In the genomic region with DNA sequence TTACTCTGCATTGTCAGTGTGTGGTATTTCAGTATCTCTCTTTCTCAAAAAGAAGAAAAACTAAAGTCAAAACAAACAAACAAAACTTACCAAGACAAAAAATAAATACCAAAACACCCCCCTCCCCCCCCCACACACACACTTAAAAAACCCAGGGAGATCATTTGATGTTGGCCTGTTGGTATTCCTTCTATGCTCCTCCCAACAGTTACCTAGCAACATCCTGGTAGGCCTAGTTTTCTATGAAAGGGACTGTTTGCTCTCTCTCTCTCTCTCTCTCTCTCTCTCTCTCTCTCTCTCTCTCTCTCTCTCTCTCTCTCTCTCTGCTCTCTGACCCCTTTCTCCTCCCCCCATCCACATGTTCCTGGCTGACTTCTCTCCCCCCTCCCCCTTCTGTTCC, we compare ENCODE assay signal across 27 mouse cellular contexts.
DNase-seq lines count a peak whose midpoint lies in the region; ATAC-seq and TF ChIP-seq lines count a peak whose summit lies in the region.
"Had no signal": no experiment of that assay in that cellular context is flagged by ENCODE, and none has a peak within 500 bp of the region (broad histone marks: within the 10 kb centered on the region; RNA-seq: fewer than 3 reads in every experiment).

No protein-coding gene starts in this region.

- peak; percentile 9 for DNase-seq in forebrain, embryonic 14.5 days (ENCODE audit: low spot score)
- DNase-seq in liver, postnatal 0 days: no peak
- DNase-seq in liver: no peak
- no peak for DNase-seq in midbrain, postnatal 0 days (ENCODE audit: low spot score)
- DNase-seq in frontal cortex, postnatal 36 days (ENCODE audit: low spot score in 2 of 2): no peak
- DNase-seq: adrenal gland, postnatal 10 days; adrenal gland, postnatal 36 days; B cell, adult 2 months; cerebellum, adult 11 months; cerebellum, adult 2 months; cerebellum, adult 9-11 months; cerebellum, postnatal 25 days; gastrocnemius, postnatal 10 days; gastrocnemius, postnatal 36 days; heart, adult 2 months; heart, postnatal 14 days; heart, postnatal 4 days had no signal

- no peaks in the 10 kb centered on the region for H3K27me3 ChIP-seq in forebrain, embryonic 14.5 days (replicated peaks; ENCODE audit: control insufficient read depth, insufficient read depth, low read length)
- no peaks in the 10 kb centered on the region for H3K27me3 ChIP-seq in forebrain, embryonic 15.5 days
- no peaks in the 10 kb centered on the region for H3K27me3 ChIP-seq in liver, postnatal 0 days (ENCODE audit: insufficient read depth, low read length)
- no peaks in the 10 kb centered on the region for H3K27me3 ChIP-seq in midbrain, postnatal 0 days (ENCODE audit: insufficient read depth, low read length)
- no peaks in the 10 kb centered on the region for H3K27me3 ChIP-seq in midbrain, embryonic 16.5 days (ENCODE audit: control insufficient read depth, insufficient read depth, low read depth, low read length)
- H3K27me3 ChIP-seq: CH12.LX; forebrain, embryonic 13.5 days; heart, embryonic 13.5 days; hindbrain, embryonic 15.5 days; Patski had no signal

- H3K4me3 ChIP-seq in forebrain, embryonic 14.5 days (ENCODE audit: low read depth, low read length): no peak overlapping the region
- H3K4me3 ChIP-seq in forebrain, embryonic 15.5 days: no peak overlapping the region
- H3K4me3 ChIP-seq in liver, postnatal 0 days (ENCODE audit: low read depth, low read length): no peak overlapping the region
- H3K4me3 ChIP-seq in midbrain, postnatal 0 days (ENCODE audit: low read depth, low read length): no peak overlapping the region
- no peak overlapping the region for H3K4me3 ChIP-seq in midbrain, embryonic 16.5 days (ENCODE audit: low read depth, low read length)
- H3K4me3 ChIP-seq: forebrain, embryonic 10.5 days; forebrain, embryonic 13.5 days; heart, adult 2 months; heart, embryonic 10.5 days; heart, embryonic 13.5 days; hindbrain, embryonic 15.5 days had no signal

- H3K36me3 ChIP-seq in forebrain, embryonic 14.5 days (ENCODE audit: control insufficient read depth, insufficient read depth, low read length): no peaks in the 10 kb centered on the region
- H3K36me3 ChIP-seq in forebrain, embryonic 15.5 days: no peaks in the 10 kb centered on the region
- no peaks in the 10 kb centered on the region for H3K36me3 ChIP-seq in liver, postnatal 0 days (replicated peaks; ENCODE audit: insufficient read depth, low read length)
- no peaks in the 10 kb centered on the region for H3K36me3 ChIP-seq in midbrain, postnatal 0 days (ENCODE audit: insufficient read depth, low read length)
- H3K36me3 ChIP-seq in midbrain, embryonic 16.5 days (ENCODE audit: control insufficient read depth, insufficient read depth, low read length): no peaks in the 10 kb centered on the region
- H3K36me3 ChIP-seq: forebrain, embryonic 10.5 days; G1E; heart, embryonic 10.5 days; heart, embryonic 13.5 days; hindbrain, embryonic 15.5 days had no signal

- no peak overlapping the region for H3K27ac ChIP-seq in forebrain, embryonic 14.5 days (ENCODE audit: low read depth, low read length)
- H3K27ac ChIP-seq in forebrain, embryonic 15.5 days (replicated peaks): no peak overlapping the region
- H3K27ac ChIP-seq in liver, postnatal 0 days (ENCODE audit: low read depth): peak overlapping the region; percentile 86
- no peak overlapping the region for H3K27ac ChIP-seq in midbrain, postnatal 0 days (ENCODE audit: low read depth, low read length)
- H3K27ac ChIP-seq in midbrain, embryonic 16.5 days (ENCODE audit: low read length): no peak overlapping the region
- H3K27ac ChIP-seq: forebrain, embryonic 10.5 days; forebrain, embryonic 13.5 days; heart, adult 2 months; heart, embryonic 10.5 days; heart, embryonic 13.5 days; hindbrain, embryonic 15.5 days had no signal

- ATAC-seq in forebrain, embryonic 14.5 days: no peak
- no peak for ATAC-seq in forebrain, embryonic 15.5 days (replicated peaks)
- peak; percentile 84 for ATAC-seq in liver, postnatal 0 days
- peak; percentile 47; the same call in 1 of the 2 replicates for ATAC-seq in midbrain, postnatal 0 days (ENCODE audit: low FRiP score)
- ATAC-seq in midbrain, embryonic 16.5 days: no peak
- ATAC-seq: forebrain, embryonic 13.5 days; Patski had no signal

- H3K4me2 ChIP-seq in forebrain, embryonic 14.5 days (ENCODE audit: low read length): no peak overlapping the region
- H3K4me2 ChIP-seq in forebrain, embryonic 15.5 days (replicated peaks): no peak overlapping the region
- no peak overlapping the region for H3K4me2 ChIP-seq in liver, postnatal 0 days (ENCODE audit: low read depth, low read length)
- no peak overlapping the region for H3K4me2 ChIP-seq in midbrain, postnatal 0 days (ENCODE audit: low read depth, low read length, poor library complexity, severe bottlenecking)
- no peak overlapping the region for H3K4me2 ChIP-seq in midbrain, embryonic 16.5 days (ENCODE audit: low read length)
- H3K4me2 ChIP-seq: forebrain, embryonic 13.5 days; heart, embryonic 13.5 days; hindbrain, embryonic 15.5 days had no signal

- TF ChIP-seq CTCF in liver, postnatal 0 days (IDR thresholded peaks at IDR 0.05; ENCODE audit: low read depth): no peak
- TF ChIP-seq CTCF in midbrain, postnatal 0 days (IDR thresholded peaks at IDR 0.05): no peak

- no peak for TF ChIP-seq EP300 in liver, postnatal 0 days (IDR thresholded peaks at IDR 0.05; ENCODE audit: low read depth)

- H3K4me1 ChIP-seq in forebrain, embryonic 14.5 days (ENCODE audit: control insufficient read depth, insufficient read depth, low read length): no peaks in the 10 kb centered on the region
- H3K4me1 ChIP-seq in forebrain, embryonic 15.5 days: no peaks in the 10 kb centered on the region
- H3K4me1 ChIP-seq in liver, postnatal 0 days (ENCODE audit: insufficient read depth): no peaks in the 10 kb centered on the region
- H3K4me1 ChIP-seq in midbrain, postnatal 0 days (ENCODE audit: insufficient read depth, low read length): no peaks in the 10 kb centered on the region
- no peaks in the 10 kb centered on the region for H3K4me1 ChIP-seq in midbrain, embryonic 16.5 days (ENCODE audit: control insufficient read depth, insufficient read depth, low read length)
- H3K4me1 ChIP-seq: forebrain, embryonic 13.5 days; heart, embryonic 10.5 days; heart, embryonic 13.5 days; hindbrain, embryonic 15.5 days had no signal

- H3K9ac ChIP-seq in forebrain, embryonic 14.5 days (ENCODE audit: low read length): no peak overlapping the region
- H3K9ac ChIP-seq in forebrain, embryonic 15.5 days (replicated peaks): no peak overlapping the region
- no peak overlapping the region for H3K9ac ChIP-seq in liver, postnatal 0 days (replicated peaks)
- H3K9ac ChIP-seq in midbrain, postnatal 0 days (replicated peaks; ENCODE audit: low read length, poor library complexity, severe bottlenecking): no peak overlapping the region
- no peak overlapping the region for H3K9ac ChIP-seq in midbrain, embryonic 16.5 days (ENCODE audit: low read depth, low read length)
- H3K9ac ChIP-seq: forebrain, embryonic 13.5 days; heart, embryonic 13.5 days; hindbrain, embryonic 15.5 days had no signal

- H3K9me3 ChIP-seq in forebrain, embryonic 14.5 days (replicated peaks; ENCODE audit: control insufficient read depth, low read length): no peaks in the 10 kb centered on the region
- H3K9me3 ChIP-seq in forebrain, embryonic 15.5 days: no peaks in the 10 kb centered on the region
- no peaks in the 10 kb centered on the region for H3K9me3 ChIP-seq in liver, postnatal 0 days (ENCODE audit: low read length)
- no peaks in the 10 kb centered on the region for H3K9me3 ChIP-seq in midbrain, postnatal 0 days (ENCODE audit: low read length)
- H3K9me3 ChIP-seq in midbrain, embryonic 16.5 days (replicated peaks; ENCODE audit: control insufficient read depth, low read length, poor library complexity, severe bottlenecking): no peaks in the 10 kb centered on the region
- H3K9me3 ChIP-seq: forebrain, embryonic 10.5 days; forebrain, embryonic 13.5 days; heart, embryonic 10.5 days; heart, embryonic 13.5 days; hindbrain, embryonic 15.5 days had no signal

Comparison
In these comparisons a context has a peak if more than half of its experiments do, and no peak if none do; other contexts are left out.
1. ATAC-seq: peak in liver, postnatal 0 days (single experiment) and midbrain, postnatal 0 days (single experiment); none in forebrain, embryonic 14.5 days (single experiment), forebrain, embryonic 15.5 days (single experiment) and midbrain, embryonic 16.5 days (single experiment).